Mouse (Mus musculus) hindlimb bud, embryonic 11.5 days (tissue): ENCODE measurements at regions not wholly inside any gene's neighbourhood (a gene's known extent, or its start where the extent isn't known, plus 50 kb on each side); places are given as distances from the start of the nearest gene placed in this dataset.

Experiments used
- DNase-seq: peaks from one replicate; pipeline ENCODE4 v3.0.0-alpha.2; 2012; ENCODE audit warnings: low read depth, low spot score; ENCODE audit errors: extremely low spot score

DNA sequence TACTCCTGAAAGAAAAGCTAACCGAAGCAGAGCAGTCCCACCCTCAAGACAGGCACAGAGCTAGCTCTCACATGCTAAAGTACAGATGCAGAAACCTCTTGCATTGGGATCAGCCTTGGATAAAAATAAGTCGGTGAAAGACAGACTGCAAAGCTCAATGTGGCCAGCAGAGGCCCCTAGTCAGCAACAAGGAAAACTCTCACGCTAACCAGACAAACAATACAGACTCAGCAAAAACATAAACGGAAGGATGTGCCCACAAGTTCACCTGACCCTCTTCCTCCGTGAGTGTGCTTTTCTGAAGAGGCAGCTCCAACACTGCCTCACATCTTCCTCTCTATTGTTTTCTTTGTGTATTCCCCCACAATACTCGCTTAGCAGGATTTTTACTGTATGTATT, 77.8 kb downstream of the Rpia start:
- peak; percentile 52 for DNase-seq

DNA sequence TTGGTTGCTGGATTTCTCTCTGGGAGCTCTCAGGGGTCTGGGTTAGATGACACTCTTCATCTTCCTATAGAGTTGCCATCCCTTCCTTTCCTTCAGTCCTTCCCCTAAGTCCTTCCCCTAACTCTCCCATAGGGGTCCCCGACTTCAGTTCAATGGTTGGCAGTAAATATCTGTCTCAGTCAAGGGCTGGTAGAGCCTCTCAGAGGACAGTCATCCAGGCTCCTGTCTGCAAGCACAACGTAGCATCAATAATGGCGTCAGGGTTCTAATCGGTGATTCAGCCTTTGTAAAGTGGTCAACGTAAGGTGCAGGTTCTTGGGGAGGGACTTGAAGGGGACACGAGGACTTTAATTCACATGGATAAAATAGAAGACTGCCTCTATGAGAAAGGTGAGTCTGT, 78.4 kb downstream of the Rpia start:
- no peak for DNase-seq

DNA sequence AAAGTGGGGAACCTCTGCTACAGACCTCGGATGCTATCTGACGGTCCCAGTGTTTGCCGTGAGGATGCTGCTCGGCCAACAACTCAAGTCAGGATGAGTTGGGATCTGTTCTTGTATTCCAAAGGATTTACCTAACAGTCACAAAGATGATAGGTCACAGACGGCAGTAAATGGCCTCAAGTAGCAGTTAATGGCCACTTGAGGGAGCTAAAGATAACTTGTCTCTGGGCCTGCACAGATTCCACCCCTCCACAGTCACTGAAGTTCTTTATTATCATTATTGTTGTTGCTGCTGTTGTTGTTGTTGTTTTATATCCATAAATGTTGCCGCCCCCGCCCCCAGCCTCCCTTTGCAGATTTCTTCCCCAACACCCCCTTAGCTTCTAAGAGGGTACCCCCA, 78.9 kb downstream of the Rpia start:
- no peak for DNase-seq

DNA sequence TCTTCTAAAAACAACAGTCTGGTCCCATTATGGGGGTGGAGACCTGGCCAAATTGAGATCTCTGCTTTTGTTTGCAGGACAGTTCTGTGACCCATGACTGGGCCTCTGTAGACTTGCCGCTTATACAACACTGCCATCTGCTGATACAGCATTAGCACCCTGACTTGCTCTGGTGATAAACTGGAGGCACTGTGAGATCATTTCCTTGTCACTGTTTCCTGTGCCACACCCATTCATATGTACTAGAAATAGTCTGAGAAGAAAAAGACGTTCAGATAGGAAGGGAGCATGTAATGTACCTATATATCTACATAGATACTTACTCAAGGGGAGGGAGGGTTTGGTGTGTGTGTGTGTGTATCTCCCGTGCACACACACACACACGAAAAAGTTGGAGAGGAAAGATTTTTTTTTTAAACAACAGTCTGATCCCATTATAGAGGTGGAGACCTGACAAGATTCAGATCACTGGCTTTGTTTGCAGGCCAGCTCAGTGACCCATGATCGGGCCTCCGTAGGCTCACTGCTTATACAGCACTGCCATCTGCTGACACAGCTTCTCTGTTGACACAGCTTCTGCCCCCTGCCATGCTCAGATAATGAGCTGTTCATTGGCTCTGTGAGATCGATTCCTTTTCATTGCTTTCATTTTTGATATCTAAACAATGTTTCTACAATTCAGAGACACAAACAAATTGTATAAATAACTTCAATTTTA, 82.5 kb downstream of the Rpia start:
- no peak for DNase-seq

DNA sequence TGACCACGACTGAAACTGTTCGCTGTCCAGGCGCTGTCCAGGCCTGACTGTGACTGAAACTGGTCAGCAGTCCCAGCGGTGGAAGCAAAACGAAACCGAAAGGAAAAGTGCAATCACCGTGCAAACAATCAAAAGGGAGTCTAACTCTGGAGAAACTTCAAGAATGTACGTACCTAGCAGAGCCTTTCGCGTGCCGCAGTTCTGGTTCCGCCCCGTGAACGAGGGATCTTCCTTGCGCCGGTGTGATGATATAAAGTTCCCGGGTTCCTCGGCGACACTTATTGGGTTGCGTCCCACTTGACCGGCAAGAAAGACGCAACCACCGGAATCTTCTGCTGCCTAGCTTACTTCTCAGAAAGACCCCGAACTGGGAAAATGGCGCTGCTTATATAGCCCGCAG, 96.4 kb downstream of the Rpia start:
- DNase-seq, result no peak
